Mouse (Mus musculus) cerebral cortex, adult 2 months (tissue): Measurements from ENCODE around the gene Borcs8.

Experiments
- WGBS: fragments of 180-500 bp; shearing (Covaris S2); methylation state at CpG from one replicate; pipeline ENCODE4 v1.1.7; 2018; 5-methylcytosine and 5-hydroxymethylcytosine counted together

Gene Borcs8

GRCm38 (mm10) chr8:70134086-70134485 lies 5.2 kb upstream of the Borcs8 start:
- 91% methylated on average over 5 of the region's 5 CpGs for WGBS

DNA sequence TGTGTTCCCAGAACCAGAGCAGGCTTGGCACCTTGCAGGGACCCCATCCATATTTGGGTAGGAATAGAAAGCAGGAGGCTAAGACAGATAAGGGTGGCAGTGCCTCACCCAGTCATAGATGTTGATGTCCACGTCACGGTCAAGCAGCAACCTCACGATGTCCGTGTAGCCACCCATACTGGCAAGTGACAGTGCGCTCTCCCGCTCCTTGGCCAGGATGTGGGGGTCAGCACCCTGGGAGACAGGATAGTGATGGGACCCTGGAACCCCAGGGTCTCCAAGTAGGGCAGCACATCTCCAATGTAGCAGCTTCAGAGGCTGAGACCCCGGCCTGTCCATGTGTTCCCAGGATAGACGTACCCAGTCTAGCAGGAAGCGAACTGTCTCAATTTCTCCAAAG lies 4.4 kb upstream of the Borcs8 start:
- WGBS, result 92% methylated on average over 9 of the region's 9 CpGs

DNA sequence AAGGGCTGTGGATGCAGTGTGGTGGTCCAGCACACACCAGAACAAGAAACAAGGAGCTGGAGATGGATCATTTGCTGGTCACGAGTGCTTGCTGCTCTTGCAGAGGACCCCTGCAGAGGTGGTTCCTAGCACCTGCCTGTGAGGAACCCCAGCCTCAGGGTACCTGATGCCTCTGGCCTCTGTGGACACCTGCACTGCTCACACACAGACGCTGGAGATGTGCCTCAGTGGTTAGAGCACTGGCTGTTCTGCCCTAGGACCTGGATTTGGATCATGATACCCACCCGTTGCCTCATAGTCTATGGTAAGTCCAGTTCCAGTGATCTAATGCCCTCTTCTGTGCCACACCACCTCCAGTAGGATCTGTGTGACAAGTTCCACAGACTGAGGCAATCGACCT lies 2.7 kb upstream of the Borcs8 start:
- WGBS, result 81% methylated on average over 4 of the region's 4 CpGs

DNA sequence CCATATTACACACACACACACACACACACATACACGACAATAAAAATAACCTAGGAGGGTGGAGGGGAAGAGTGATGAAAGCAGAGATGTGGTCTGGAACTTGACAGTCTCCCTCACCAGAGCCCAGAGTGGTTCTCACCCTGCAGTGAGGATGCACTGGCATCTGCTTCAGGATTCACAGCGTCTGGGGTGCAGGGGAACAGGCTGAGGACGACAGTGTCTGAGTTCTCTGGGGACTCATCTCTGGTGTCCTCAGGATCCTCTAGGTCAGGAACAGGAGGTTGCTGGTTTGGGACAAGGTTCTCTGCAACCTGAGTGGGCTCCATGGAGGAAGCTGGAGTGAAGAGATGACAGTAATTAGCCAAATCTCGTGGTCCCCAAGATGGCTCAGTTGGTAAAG lies 1.4 kb upstream of the Borcs8 start:
- WGBS, result 67% methylated on average over 4 of the region's 4 CpGs

GRCm38 (mm10) chr8:70139981-70140380 lies 682 bp downstream of the Borcs8 start:
- 9% methylated on average over 9 of the region's 9 CpGs for WGBS

DNA sequence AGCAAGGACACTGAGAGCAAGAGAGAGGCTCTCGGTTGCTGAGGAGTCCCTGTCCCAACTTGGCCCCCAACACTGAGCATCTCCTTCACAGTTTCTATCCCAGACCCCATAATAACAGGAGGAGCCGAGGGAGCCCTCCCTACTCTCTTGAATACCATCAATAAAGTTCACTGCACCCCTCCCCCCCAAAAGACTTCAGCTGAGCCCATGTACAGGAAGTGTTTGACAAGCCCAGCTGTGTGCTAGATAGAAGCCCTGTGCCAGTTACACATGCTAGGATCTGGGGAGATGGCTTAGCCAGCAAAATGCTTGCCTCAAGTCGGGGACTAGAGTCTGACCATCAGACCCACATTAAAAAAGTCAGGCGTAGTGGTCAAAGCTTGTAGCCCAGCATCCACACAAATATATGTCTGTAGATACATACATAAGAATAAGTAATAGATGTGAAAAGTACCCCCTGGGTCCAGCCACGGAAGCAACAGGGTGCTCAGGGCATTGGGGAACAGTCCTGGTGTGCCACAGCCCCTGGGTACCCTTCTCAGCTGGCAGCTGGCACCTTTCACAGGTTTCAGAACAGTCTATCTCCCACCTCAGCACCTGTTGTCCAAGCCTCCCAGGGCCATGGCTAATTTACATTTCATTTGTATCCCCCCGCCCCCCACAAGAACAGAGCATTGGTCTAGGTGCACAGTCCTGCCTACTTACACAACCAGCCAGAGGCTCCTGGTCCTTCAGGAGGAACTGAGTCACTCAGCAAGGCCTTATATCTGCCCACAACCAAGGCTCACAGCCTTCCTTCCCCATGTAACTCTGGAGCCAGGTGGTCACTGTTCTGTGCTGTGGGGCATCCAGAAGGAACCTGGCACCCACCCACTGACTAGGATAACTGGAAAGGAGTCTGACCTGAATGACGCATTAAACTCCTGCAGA lies 8.6 kb downstream of the Borcs8 start:
- WGBS, result 82% methylated on average over 7 of the region's 7 CpGs

- WGBS, result 22% methylated on average over 13 of the region's 13 CpGs
Measured at GRCm38 (mm10) chr8:70150158-70150557, 10.9 kb downstream of the Borcs8 start.

GRCm38 (mm10) chr8:70152537-70153257 lies 13.4 kb downstream of the Borcs8 start:
- 17% methylated on average over 22 of the region's 22 CpGs for WGBS

DNA sequence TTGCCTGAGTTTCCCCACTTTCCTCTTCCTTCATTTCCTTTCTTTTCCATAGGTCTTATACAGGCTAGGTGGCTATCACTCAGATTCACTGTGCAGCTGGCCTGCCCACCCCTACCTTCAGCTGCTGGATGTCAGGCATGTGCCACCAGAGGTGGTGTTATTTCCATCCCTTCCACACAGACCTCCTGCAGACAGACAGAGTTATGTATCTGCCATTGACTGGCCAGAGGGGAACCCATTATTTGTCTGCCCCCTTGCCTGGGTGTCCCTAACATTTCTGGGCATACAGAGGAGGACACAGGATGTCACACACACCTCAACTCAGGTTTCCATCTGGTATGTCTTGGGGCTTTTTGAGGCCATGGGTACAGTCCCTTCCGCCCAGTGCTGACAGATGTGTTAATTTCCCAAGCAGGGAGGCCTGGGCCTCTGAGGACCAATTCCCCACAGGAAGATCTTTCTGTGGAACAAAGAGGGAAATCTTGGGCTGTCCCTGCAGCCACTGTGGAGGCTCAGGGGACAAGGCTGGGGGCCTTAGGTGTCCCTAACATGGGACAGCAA lies 18.0 kb downstream of the Borcs8 start:
- 94% methylated on average over 1 of the region's 1 CpGs for WGBS

GRCm38 (mm10) chr8:70158069-70158853 lies 19.0 kb downstream of the Borcs8 start:
- 9% methylated on average over 40 of the region's 40 CpGs for WGBS

DNA sequence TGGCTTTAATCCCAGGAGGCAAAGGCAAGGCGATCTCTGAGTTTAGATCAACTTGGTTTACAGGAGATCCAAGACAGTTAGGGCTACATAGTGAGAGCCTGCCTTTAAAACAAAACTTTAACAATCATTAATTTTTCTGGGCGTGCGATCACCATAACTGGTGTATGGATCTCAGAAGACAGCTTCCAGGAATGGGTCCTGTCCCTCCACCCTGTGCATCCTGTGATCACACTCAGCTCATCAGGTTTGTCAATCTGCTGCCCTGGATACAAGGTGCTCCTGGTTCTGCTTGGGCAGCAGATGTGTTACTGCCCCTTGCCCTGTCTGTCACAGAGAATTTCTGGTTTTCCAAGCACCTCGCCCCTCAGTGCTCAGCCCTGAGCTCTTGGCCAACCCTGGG lies 19.9 kb downstream of the Borcs8 start:
- 93% methylated on average over 4 of the region's 4 CpGs for WGBS

DNA sequence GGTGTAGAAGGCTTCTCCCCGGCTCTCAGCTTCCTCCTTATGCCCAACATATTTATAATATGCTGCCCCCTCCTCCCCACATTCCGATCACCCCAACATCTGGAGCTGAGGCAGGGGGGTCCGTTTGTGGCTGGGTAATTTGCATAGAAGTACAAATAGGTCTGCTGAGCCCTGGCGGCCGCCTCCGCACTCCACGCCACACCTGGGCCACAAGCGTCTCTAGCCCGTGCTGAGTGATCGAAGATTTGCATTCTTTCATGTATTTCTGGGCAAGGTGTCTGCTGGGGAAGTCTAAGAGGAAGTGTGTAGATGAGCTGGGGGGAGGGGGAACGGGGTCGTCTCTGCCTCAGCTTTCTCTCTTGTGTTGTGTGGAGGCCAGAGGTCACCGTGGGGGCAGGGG lies 20.7 kb downstream of the Borcs8 start:
- 72% methylated on average over 13 of the region's 13 CpGs for WGBS

GRCm38 (mm10) chr8:70163316-70163715 lies 24.0 kb downstream of the Borcs8 start:
- WGBS, result 72% methylated on average over 3 of the region's 3 CpGs

DNA sequence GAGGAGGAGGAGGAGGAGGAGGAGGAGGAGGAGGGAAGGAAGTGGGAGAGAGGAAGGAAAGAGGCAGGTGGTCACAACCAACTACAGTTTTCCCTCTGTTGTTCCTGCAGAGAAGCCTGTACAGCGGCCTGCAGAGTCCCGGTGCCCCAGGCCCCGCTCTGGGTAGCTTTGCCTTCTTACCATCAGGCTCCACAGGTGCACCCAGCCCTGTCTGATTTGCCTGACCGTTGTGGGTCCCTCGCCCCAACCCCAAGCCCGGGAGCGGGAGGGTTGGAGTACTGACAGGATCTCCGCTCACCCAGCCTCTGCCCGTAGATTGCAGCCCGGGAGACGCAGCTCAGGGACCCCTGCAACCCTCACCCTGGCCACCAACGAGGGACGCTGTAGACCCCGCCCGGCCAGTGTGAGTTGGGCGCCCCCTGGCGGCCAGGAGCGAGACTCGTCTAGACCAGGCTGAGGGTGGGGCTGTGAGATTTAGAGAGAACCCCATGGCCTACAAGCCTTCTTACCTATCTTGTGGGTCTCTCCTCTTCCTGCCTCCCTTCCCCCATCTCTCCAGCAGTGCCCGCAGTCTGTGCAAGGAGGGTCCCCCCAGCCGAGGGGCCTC lies 27.3 kb downstream of the Borcs8 start:
- WGBS, result 5% methylated on average over 21 of the region's 21 CpGs

DNA sequence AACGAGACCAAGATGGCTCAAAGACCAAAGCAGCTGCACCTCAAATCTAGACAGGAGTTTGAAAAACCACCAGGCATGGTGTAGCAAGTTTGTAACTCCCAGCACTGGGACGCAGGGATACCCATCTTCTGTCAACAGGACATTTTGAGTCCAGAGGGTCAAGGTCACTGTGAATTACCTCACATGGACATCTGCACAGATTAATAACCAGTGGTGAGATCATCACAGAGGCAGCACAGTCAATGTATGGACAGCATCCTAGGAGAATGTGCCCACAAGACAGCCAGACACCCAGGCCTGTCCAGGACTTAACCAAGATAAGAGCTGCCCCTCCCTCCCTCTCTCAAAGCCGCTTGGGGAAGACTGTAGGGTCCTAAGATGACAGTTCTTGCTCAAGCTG lies 30.8 kb downstream of the Borcs8 start:
- 94% methylated on average over 3 of the region's 3 CpGs for WGBS

DNA sequence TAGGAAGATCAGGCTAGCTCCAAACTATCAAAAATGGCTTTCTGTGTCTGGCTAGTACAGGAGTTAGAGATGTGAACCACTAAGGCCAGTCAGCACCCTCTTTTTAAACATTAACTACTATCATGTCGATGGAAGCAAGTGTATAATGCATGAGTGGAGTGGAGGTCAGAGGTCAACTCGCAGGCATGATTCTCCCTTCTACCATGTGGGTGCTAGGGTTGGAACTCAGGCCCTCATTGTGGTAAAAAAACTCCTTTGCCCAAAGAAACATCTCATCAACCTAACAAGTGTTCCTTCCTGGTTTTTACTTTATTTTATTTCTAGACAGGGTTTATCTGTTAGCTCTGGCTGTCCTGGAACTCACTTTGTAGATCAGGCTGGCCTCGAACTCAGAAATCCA lies 31.4 kb downstream of the Borcs8 start:
- 86% methylated on average over 3 of the region's 3 CpGs for WGBS

DNA sequence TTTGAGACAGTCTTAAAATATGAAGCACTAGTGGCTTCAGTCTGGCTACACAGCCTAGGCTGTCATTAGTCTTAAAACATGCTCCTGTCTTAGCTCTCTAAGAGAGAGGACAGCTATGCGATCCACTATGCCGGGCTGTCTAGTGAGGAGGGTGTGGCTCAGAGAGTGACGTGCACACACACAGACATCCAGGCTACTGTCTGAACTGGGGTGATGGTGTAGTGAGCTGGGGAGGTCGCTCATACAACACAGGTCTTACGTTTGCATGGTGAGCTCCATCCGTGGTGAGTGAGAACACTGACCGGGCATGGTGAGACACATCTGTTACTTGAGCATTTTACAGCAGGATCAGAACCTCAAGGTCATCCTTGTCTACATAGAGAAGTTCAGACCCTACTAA lies 31.9 kb downstream of the Borcs8 start:
- 93% methylated on average over 7 of the region's 7 CpGs for WGBS

GRCm38 (mm10) chr8:70172043-70172681 lies 32.9 kb downstream of the Borcs8 start, which contains the start of gene Tmem161a:
Tmem161a (plus strand) TSS chr8:70172356.
- 2% methylated on average over 27 of the region's 27 CpGs for WGBS

GRCm38 (mm10) chr8:70173320-70173719 lies 34.0 kb downstream of the Borcs8 start:
- WGBS, result 73% methylated on average over 5 of the region's 5 CpGs

DNA sequence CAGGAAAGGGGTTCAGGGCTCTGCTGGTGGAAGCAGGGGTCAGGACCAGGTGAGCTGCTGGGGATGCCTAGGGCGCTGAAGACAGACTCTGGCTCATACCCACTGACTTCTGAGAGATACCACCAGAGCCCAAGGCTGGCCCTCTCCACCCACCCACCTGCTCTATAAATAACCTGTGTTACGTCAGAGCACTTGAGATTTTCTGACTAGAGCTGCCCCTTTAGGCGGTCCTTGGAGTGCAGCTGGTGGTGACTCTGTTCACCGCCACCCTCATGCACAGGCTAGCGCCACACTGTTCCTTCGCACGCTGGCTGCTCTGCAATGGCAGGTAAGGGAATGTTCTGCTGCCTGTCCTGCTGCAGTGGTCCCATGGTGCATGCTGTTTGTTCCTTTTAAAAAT lies 34.8 kb downstream of the Borcs8 start:
- WGBS, result 72% methylated on average over 7 of the region's 7 CpGs

DNA sequence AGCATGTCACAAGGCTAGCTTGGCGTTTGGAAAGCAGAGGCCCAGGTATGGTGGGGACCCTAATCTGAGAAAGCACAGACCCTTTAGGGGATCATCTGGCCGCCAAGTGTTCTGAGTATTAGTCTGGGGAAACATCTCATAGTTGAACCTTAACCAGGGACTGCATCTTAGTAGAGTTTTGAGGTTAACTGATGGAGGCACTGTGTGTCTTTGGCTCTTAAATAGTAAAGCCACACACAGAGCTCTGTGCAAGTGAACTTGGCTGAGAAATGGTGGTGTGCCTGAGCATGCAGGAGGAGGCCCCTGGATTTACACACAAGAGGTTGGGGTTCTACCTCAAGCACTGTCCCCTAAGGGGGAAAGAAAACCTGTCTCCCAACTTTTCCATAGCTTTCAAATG lies 38.9 kb downstream of the Borcs8 start:
- WGBS, result 92% methylated on average over 2 of the region's 2 CpGs
